Mouse (Mus musculus): ENCODE data around the gene Otc.

Otc gene

DNA sequence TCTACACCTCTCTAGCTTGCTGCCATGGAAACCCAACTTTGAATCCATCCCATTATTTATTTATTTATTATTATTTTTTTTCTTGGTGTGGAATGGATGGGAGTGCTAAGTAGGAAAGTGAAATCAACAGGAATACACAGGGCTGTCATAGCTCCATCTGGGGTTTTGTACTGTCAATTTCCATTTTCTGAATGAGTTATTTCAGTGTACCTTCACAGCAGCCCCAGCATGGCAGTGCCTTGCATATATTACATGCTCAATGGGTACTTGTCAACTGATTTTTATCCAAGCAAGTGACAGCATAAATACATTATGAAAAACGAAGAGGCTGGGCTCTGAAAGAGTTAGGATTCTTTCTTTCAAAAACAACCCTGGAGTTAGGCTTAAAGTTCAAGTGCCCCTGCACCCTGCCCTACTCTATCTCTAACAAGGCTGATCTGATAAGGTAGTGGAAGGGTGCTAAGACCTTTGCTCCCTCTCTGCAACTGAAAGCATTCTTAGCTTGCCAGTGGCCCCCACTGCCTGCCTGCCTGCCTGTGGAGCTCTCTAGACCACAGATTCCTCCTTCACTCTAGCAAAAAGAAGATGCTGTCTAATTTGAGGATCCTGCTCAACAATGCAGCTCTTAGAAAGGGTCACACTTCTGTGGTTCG is at the start of gene Otc:
Gene Otc, plus strand, starts transcription at position 454 of the 653 bp plus-strand sequence.
- CTCF ChIA-PET, result no interaction called here

GRCm38 (mm10) chrX:10205937-10206336 is 46.2 kb upstream of the Otc start:
- CTCF ChIA-PET, result no interaction called here

More for the DNA sequence above, at the start of gene Otc:
- POLR2A ChIA-PET, result interaction anchor here in 1 of 4 experiments (0.6 kb wide), 1 partner anchor 260 kb away, joined by 3 read pairs; no protein-coding TSS in a partner anchor

DNA sequence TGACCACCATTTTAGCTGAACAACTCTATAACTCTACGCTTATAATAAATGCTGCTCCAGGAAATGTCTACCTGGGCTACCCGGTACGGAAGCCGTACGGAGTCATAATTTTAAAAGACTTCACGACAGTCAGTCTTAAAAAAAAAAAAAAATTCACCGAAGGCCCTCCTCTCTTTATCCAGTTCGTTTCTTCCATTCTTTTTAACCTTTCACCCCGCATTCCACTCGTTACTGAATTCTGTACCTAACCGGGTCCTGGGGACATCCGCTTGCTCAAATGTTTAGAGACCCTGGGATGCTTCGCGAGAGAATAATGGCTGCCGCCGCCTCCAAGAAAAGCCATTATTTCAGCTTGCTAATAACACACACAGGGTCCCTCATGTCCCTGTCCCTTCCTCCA is 36.1 kb upstream of the Otc start:
- CTCF ChIA-PET, result interaction anchor here in 1 of 4 experiments (0.7 kb wide), 1 partner anchor 13 kb away, joined by 3 read pairs; no protein-coding TSS in a partner anchor
- POLR2A ChIA-PET, result interaction anchor here in 1 of 4 experiments (1.0 to 1.6 kb wide), 3 partner anchors 13 to 943 kb away, joined by 3 to 4 read pairs (median 3); partner anchors contain the start of gene Xk

More at GRCm38 (mm10) chrX:10205937-10206336, 46.2 kb upstream of the Otc start:
- POLR2A ChIA-PET, result no interaction called here

DNA sequence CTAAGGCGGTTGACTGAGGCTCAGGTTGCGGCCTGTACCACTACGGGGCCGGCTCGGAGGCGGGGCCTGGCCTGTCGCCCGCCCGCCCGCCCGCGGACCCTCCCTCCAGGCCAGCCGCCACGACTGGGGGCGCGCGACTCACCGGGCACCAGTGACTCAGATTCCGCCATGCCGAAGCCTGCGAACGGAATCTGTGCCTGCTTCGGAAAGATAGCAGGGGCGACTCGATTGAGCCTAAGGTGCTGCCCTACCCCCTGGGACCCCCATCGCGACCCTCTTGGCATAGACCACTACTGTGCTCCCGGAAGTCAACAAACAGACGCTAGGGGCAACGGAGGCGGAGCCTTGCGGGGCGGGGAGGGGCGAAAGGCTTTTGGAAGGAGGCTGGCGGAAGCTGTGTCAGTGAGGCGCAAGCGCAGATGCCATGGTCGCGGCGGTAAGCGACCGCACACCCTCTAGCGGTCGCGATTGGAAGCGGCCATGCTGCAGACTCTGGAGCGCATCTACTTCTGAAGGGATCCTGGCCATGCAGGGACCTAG is 35.6 kb upstream of the Otc start, which contains the start of gene Rpgr:
Gene Rpgr, minus strand, starts transcription at position 511 of the 540 bp plus-strand sequence.
- ChIA-PET CTCF (interaction anchor here in 1 of 4 experiments (0.7 kb wide), 1 partner anchor 14 kb away, joined by 3 read pairs; no protein-coding TSS in a partner anchor), POLR2A (interaction anchor here in 2 of 4 experiments (0.7 to 1.4 kb wide), 4 partner anchors 19 to 1016 kb away, joined by 3 to 5 read pairs (median 3); partner anchors contain the start of gene Xk (in 1 of the 2))

DNA sequence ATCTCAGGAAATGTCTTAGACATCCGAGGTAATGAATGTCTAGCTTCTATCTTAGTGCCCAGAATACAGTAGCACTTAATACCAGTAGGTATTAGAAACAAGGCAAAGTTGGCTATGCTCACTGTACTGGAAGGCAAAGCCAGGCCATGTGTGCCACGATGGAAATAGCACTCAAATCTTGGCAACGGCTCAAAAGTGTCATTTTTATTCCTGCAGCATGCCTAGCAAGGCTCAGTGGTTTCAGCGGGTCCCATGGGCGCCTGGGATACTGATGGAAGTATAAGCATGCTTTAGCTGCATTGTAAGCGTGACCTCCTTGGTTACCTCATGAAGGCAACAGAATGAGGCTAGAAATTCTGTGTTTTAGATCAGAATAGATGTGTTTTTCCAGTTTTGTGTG is 32.8 kb upstream of the Otc start:
- ChIA-PET CTCF (interaction anchor here in 1 of 4 experiments (0.6 kb wide), 1 partner anchor 16 kb away, joined by 3 read pairs; no protein-coding TSS in a partner anchor), POLR2A (no interaction called here)

DNA sequence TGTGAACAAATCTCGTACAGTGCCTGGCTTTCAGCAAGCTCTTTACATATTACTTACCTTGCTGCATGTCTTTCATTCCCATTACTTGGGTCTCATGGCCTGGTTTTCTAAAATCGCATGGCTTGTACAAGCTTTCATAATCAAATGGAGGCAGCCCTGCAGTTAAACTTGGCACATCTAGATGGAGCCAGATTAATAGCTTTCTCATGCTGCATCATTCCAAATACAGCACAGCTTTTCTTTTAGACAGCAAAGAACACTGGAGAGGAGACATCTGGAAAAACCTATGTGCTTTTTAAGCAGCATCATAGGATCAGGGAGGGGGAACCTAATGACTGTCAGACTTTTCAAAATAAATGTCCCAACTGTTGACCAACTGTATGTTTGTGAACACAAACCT is 19.1 kb upstream of the Otc start:
- ChIA-PET POLR2A (no interaction called here), CTCF (no interaction called here)

DNA sequence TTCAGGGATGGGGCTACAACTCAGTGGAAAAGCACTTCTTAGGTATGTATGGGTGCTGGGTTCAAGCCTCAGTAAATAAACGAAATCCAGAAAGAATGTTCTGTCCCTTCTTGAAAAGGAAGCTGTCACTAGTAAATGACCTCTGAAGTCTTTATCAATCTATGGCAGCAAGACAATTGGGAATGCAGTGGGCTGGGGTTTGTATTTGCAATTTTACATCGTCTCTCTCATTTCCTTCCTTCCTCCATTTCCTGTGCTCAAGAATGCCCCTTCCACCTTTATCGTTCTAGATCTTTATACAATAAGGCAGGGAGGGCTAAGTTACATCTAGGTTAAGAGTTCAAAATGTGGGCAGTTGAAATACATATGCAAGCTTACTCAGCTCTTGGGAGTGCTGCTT is 17.5 kb upstream of the Otc start:
- POLR2A ChIA-PET, result interaction anchor here in 1 of 4 experiments (1.6 kb wide), 1 partner anchor 18 kb away, joined by 3 read pairs; the partner anchor contains the start of gene Rpgr
- CTCF ChIA-PET, result no interaction called here

DNA sequence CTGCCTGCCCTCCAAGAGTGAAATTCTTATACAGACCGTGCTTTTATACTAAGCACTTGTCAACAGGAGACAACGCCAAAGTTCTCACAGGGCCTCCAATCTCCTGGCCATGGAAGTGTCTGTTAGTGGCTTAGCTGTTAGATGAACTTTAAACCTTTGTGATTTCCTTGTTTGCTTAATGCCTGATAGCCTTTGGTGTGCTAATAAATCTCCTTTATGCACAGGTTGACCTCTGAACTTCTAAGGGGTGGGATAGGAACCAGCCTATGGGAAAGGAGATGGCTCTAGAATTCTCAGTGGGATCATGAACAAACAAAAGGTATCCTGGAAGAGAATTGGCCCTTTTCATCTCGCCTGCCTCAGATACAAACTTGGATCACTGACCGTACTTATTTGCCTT is 12.6 kb upstream of the Otc start:
- ChIA-PET CTCF (no interaction called here), POLR2A (no interaction called here)

- CTCF ChIA-PET, result no interaction called here
Observed at GRCm38 (mm10) chrX:10243916-10244315, 8.2 kb upstream of the Otc start.

DNA sequence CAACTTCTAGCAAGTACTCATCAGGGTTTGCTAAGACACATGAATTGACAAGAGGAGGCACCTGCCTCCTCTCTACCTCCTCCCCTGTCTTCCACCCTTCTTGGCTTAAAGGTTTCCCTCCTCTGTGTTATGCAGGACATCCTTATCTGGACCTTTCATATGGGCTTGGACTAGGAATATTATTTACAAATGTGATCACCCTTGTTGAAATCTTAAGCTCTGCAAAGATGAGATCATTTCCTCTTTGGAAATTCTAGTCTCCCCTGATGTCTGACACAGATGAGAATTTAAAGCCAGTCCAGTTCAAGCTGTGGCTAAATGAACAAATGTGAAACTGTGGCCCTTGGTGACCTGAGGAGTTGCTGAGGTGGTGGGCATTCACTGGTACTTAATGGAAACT is 748 bp upstream of the Otc start:
- CTCF ChIA-PET, result no interaction called here
- POLR2A ChIA-PET, result no interaction called here

More at GRCm38 (mm10) chrX:10243916-10244315, 8.2 kb upstream of the Otc start:
- POLR2A ChIA-PET, result no interaction called here

DNA sequence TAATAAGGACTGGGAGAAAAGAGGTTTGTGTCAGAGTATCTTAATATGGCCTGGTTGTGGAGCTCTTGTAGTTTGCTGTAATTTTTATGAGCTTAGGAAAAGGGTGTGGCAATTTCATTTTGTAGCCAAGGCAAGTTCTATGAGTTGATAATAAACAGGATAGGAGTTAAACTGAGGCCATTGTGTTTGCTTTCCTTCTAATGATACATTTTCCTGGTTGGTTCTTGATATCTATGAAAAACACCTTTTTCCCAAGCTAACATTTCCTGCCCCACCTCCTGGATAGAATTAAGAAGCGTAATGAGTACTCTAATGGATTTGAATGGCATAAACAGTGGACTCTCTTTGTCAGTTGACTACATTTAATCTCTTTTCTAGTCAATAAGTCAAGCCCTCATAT is 5.7 kb downstream of the Otc start:
- ChIA-PET CTCF (no interaction called here), POLR2A (no interaction called here)

GRCm38 (mm10) chrX:10258260-10258659 is 6.2 kb downstream of the Otc start:
- POLR2A ChIA-PET, result no interaction called here

DNA sequence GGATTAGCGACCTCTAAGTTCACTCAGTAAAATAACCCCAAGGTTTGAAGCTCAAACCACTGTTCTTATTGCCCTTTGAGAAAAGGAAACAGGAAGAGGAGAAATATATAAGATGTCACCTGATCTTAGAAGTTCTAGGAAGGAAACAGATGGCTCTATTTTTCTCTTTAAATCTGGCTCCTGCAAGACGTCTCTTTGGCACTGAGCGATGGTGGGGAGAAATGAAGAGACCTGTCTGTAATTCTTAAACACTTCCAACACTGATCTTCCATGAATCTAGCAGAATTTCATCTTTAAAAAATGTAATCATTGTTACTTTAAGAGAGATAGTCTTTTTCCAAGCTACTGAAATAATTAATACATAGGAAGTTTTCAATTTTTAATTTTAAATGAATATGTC is 16.2 kb downstream of the Otc start:
- ChIA-PET CTCF (no interaction called here), POLR2A (no interaction called here)

More at GRCm38 (mm10) chrX:10258260-10258659, 6.2 kb downstream of the Otc start:
- CTCF ChIA-PET, result no interaction called here

DNA sequence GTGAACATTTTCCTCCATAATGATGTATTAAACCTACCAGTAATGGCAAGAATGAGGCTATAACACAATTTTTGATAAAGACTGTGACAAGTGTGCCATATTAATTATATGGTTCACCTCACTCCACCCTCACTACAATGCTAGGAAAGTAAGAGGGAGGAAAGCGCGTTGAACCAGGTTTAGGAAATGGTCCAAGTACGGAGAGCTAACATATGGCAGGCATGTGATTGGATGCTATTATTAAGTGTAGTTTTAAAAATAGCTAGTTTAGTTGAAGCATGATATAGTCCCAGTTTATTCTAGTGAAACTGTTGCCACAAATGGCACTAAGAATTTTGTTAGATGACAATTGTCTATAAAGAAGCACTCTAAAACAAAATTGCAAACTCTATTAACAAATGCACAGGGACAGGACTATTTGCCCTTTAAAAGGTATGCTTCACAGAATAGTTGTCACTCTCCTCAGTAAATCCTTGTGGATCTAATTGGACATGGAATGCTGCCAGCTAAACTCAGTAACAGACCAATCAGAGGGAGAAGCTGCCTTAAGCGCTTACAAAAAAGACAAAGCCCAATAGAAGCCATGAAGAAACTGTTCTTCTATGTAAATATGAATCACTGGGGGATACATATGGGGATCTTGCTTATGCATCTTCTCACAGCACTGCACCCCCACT is 16.8 kb downstream of the Otc start:
- ChIA-PET CTCF (no interaction called here), POLR2A (no interaction called here)

DNA sequence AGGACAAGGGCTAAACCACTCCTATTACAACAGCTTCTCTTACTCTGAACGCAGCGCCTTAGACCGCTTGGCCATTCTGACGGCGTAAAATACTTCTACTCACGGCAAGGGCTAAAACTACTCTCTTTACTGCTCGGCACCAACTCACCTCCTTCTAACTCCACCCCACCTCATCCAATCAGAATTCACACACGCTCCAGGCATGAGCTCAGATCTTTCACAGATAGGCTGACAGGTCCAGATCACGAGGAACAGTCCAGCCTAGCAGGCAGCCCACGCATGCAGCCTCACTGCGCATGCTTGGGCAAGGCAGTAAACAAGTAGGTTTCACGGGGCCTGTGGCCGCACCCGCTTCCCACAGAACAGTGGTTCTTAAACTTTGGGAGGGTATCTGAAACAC is 45.2 kb downstream of the Otc start:
- ChIA-PET CTCF (no interaction called here), POLR2A (no interaction called here)

- POLR2A ChIA-PET, result no interaction called here
- CTCF ChIA-PET, result interaction anchor here in 1 of 4 experiments (0.6 kb wide), 1 partner anchor 317 kb away, joined by 6 read pairs; no protein-coding TSS in a partner anchor
Observed at GRCm38 (mm10) chrX:10318176-10318575, 66.1 kb downstream of the Otc start.

DNA sequence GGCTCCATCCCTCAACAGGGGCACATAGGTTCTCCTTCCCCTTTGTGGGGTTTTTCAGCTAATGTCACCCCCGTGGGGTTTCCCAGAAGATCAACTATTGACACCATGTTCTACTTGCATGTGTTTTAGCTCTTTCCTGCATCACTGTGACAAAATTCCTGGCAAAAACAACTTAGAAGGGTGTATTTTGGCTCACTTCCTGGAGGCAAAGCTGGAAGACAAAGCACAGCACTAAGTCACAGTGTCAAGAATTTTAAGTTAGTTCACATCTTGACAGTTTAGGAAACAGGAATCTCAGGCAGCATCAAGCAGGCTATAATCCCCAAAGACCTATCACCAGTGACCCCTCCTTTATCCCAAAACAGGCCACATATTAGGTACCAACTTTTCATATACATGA is 78.1 kb downstream of the Otc start:
- POLR2A ChIA-PET, result no interaction called here
- CTCF ChIA-PET, result interaction anchor here in 1 of 4 experiments (0.6 kb wide), 1 partner anchor 127 kb away, joined by 6 read pairs; no protein-coding TSS in a partner anchor

DNA sequence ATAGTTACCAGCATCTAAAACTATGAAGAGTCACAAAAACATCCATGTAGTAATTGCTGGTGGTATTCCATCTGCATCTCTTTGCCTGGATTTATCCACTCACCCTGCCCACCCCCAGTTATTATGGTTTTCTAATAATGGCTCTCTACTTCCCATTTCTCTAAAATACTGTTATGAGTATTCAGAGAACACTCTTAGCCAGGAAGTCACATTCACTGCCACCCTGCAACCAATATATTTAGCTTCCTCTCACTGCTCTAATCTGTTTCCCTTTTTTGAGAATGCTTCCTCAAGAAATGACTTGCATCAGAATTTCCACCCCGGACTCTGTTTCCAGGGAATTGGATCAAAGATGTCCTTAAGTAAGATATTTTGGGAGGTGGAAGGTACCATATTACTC is 79.6 kb downstream of the Otc start:
- POLR2A ChIA-PET, result no interaction called here
- CTCF ChIA-PET, result no interaction called here

- POLR2A ChIA-PET, result no interaction called here
- CTCF ChIA-PET, result no interaction called here
Observed at GRCm38 (mm10) chrX:10336816-10337215, 84.7 kb downstream of the Otc start.

GRCm38 (mm10) chrX:10355867-10356266 is 103.8 kb downstream of the Otc start:
- POLR2A ChIA-PET, result no interaction called here

More at GRCm38 (mm10) chrX:10355867-10356266, 103.8 kb downstream of the Otc start:
- CTCF ChIA-PET, result no interaction called here

Data from embryonic stem cell, embryonic (primary cell).